Mouse (Mus musculus) heart, embryonic 16.5 days (tissue): Measurements from ENCODE around the gene Flad1. TPM values are rescaled to one million over a fixed set of nuclear protein-coding genes. Genes with fewer than 3 reads are reported as not detected.
A peak's percentile ranks its signal among the peaks of the same experiment; 100 is the strongest.

ENCODE experiments used
- ATAC-seq: fragments of 200-750 bp; cut with Nextera tagmentation; replicated peaks from 2 replicates; pipeline ENCODE4 v1.8.0; 2017; ENCODE audit warnings: moderate number of reproducible peaks; ENCODE audit not compliant: insufficient read depth, low FRiP score; ENCODE audit errors: extremely low read depth
- H3K27ac ChIP-seq: fragments of 300-500 bp; sonication (generic); 2 replicates; pipeline ENCODE4 v1.5.1; 2014; ENCODE audit warnings: mild to moderate bottlenecking, low read length, control low read depth, moderate library complexity
- H3K27me3 ChIP-seq: fragments of 300-500 bp; sonication (generic); 2 replicates; pipeline ENCODE4 v1.6.1; 2014; ENCODE audit warnings: low read length, mixed read lengths; ENCODE audit not compliant: control insufficient read depth, insufficient read depth
- H3K36me3 ChIP-seq: fragments of 300-500 bp; sonication (generic); 2 replicates; pipeline ENCODE4 v1.6.1; 2014; ENCODE audit not compliant: control insufficient read depth, insufficient read depth
- H3K4me1 ChIP-seq: fragments of 300-500 bp; sonication (generic); 2 replicates; pipeline ENCODE4 v1.6.1; 2014; ENCODE audit warnings: low read length, mixed read lengths; ENCODE audit not compliant: control insufficient read depth, insufficient read depth
- H3K4me2 ChIP-seq: fragments of 300-500 bp; sonication (generic); 2 replicates; pipeline ENCODE4 v1.6.1; 2014; ENCODE audit warnings: low read depth, mild to moderate bottlenecking, control low read depth, low read length
- H3K4me3 ChIP-seq: fragments of 300-500 bp; sonication (generic); 2 replicates; pipeline ENCODE4 v1.5.1; 2014; ENCODE audit warnings: mild to moderate bottlenecking, control low read depth, low read length
- H3K9ac ChIP-seq: fragments of 300-500 bp; sonication (generic); 2 replicates; pipeline ENCODE4 v1.6.1; 2014; ENCODE audit warnings: low read length, control low read depth
- H3K9me3 ChIP-seq: fragments of 300-500 bp; sonication (generic); replicated peaks from 2 replicates; pipeline ENCODE4 v1.6.1; 2016; ENCODE audit warnings: low read length; ENCODE audit not compliant: control insufficient read depth
- WGBS: fragments of 180-500 bp; shearing (Covaris S2); extraction: QIAGEN DNeasy Blood & Tissue Kit; methylation state at CpG from one replicate; pipeline ENCODE4 v1.1.7; 2014; 5-methylcytosine and 5-hydroxymethylcytosine counted together
- polyA plus RNA-seq: library from polyadenylated mRNA; unstranded; fragments of >200 nt; fragmentation: Nextera tagmentation; extraction: Ambion mirVana; gene quantifications from 2 replicates; pipeline ENCODE4 v1.2.1, GENCODE M21; 2015

The Flad1 gene
- polyA plus RNA-seq = 38.8 and 41.0 TPM in 2 replicates

DNA sequence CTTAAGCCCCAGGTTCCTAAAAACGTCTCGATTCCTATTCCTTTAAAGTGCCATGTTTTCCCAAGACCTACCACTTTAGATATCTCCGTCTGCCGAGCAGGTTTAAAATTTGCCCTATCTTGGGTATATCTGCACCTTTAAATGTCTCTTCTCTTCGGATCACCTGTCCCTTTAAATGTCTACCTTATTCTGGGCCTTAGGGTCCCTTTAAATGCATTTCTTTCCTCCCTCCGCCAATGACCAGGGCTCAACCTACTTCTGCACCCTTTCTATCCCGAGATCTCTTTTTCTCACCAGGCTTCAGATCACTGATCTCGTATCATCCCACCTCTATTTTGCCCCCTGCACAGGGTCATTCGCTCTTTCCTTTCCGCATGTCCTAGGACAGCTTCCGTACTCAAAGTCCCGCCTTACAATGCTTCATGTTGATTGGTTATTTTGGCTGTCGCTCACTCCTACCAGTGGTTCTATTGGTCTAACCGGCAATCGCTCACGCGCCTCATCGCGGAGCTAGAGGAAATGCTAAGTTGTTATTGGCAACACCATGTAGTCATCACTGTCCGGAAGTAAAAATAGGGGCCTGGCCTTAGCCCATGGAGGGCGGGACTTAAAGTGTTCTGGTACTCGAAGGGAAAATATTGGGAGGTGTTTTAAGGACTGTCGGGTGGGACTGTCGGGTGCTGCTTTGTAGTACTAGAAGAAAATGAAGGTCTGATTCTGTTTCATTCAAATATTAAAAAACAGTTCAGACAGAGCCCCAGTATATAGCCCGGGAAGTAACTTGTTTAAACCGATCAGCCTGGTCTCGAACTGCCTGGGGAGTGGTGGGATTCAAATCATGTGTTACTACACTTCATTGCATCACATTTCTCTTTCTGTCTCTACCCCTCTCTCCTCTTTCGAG is at the start of gene Flad1:
Flad1 (minus strand) TSS at position 381 of the 904 bp plus-strand sequence.
- Histone ChIP-seq H3K9ac (peak within 1 kb of the TSS; percentile 81), H3K27ac (peak within 1 kb of the TSS; percentile 62), H3K4me3 (peak within 1 kb of the TSS; percentile 81), H3K9me3 (no peaks in the 10 kb centered on the region), H3K36me3 (peaks cover 27% of the 10 kb centered on the region), H3K4me2 (peak within 1 kb of the TSS; percentile 85), H3K27me3 (no peaks in the 10 kb centered on the region), H3K4me1 (peaks cover 10% of the 10 kb centered on the region)
- peak; percentile 99 for ATAC-seq
- 5% methylated on average over 28 of the region's 28 CpGs for WGBS

DNA sequence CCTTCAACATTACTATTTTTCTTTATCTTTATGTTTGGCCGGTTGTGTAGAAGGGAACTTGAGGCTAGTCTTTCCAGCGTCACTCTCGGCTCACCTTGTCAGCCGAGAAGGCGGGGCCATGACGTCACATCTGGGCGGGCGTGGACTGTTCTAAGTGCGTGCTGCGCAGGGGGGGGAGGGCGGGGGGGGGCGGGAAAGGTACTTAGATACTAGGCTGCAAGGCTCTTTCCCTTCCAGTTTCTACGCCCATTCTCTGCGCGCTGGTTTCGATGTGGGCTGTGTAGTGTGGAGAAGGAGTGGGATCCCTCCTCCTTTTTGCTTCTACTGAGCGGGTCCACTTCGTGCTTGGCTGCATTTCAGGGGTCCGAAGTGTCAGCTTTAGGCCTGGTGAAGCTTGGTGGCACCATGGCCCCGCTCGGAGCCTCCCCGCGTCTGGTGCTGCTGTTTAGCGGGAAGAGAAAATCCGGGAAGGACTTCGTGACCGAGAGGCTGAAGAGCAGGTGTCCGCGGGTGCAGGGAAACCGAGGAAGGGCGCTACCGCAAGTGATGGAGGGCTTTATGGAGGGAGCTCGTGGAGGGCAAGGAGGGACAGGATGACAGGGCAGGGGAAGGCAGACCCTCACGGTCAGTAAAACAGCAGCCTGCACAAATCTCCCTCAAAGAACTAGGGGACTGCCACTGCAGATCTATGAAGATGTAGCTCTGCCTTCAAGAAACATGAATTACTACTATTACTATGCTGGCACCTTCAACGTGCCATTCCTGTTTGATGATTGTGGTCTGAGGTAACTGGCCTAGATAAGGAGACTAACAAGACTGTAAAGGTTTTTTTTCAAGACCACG is 47.5 kb upstream of the Flad1 start:
- H3K4me1 ChIP-seq = peaks cover 12% of the 10 kb centered on the region
- peak overlapping the region; percentile 79 for H3K27ac ChIP-seq
- H3K4me2 ChIP-seq = peak overlapping the region; percentile 79
- H3K9ac ChIP-seq = peak overlapping the region; percentile 75
- peak overlapping the region; percentile 77 for H3K4me3 ChIP-seq
- no peaks in the 10 kb centered on the region for H3K9me3 ChIP-seq
- no peaks in the 10 kb centered on the region for H3K27me3 ChIP-seq
- no peaks in the 10 kb centered on the region for H3K36me3 ChIP-seq
- peak; percentile 88 for ATAC-seq
- under 1% methylated on average over 35 of the region's 36 CpGs for WGBS

DNA sequence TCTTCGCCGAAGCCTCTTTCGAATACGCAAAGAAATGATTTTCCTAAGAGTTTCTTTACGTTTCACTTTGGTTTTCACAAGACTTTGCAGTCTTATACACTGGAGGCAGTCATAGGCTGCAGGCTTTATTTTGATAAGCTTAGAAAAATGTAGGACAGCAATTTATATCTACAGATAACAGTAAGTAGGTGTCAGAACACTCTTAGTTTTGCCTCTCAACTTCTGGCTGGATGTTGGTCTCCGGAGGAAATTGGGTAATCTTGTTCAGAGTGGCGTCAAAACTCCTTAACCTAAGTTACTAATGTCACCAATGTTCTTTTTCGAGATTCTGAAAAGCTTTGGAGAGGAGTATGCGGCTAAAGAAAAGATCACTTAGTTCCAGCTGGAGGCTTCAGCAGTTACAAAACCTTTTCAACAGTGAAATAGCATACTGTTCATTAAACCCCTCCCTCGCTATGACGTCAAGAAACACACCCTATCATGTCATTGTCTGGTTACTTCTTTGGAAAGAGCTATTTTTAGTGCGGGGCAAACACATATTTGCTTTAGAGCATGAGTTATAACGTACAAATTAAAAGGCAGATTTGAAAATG is 46.8 kb upstream of the Flad1 start:
- peak overlapping the region; percentile 77 for H3K4me3 ChIP-seq
- 38% methylated on average over 13 of the region's 13 CpGs for WGBS
- ATAC-seq = peak; percentile 33; the same call in 1 of the 2 replicates
- no peaks in the 10 kb centered on the region for H3K27me3 ChIP-seq
- H3K4me1 ChIP-seq = peaks cover 12% of the 10 kb centered on the region
- no peaks in the 10 kb centered on the region for H3K9me3 ChIP-seq
- H3K9ac ChIP-seq = peak overlapping the region; percentile 75
- H3K4me2 ChIP-seq = peak overlapping the region; percentile 79
- H3K36me3 ChIP-seq = no peaks in the 10 kb centered on the region
- peak overlapping the region; percentile 79 for H3K27ac ChIP-seq

DNA sequence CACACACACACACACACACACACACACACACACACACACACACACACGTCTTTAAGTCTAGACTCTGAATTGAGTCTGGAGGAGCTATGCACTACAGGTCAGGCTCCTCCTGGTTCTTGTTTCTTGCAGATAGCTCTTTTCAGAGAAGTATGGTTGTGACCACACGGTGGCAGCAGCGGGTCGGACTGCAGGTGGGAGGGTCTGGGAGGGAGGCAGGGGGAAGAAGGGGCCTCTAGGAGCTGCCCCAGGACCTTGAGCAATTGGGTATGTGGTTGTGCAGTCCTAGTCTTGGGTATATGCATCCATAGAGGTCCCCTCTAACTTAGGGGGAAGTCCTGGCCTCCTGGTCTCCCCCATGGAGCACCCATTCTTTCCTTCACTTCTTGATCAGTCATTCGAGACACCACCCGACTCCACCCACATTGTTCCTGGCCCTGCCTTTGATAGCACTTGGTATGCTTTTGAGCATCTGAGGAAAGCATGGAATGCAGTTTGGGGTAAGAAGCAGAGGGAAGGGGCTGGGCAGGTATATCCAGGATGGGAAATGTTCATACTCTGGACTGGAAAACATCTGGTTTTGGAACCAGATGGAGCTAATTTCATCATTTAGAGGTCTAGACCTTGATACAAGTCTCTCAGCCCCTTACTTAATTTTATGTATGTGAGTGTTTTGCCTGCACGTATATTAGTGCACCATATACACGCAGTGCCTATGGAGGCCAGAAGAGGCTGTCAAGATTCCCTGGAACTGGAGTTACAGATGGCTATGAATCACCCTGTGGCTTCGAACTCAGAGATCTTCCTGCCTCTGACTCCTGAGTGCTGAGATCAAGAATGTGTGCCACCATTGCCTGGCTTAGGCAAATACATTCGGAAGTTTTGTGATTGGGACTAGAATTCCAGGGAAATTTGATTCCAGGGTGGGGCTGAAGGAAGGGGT is 45.3 kb upstream of the Flad1 start:
- peaks cover 12% of the 10 kb centered on the region for H3K4me1 ChIP-seq
- H3K4me3 ChIP-seq = no peak overlapping the region
- H3K4me2 ChIP-seq = no peak overlapping the region
- no peak overlapping the region for H3K27ac ChIP-seq
- no peaks in the 10 kb centered on the region for H3K9me3 ChIP-seq
- no peak overlapping the region for H3K9ac ChIP-seq
- no peak for ATAC-seq
- no peaks in the 10 kb centered on the region for H3K27me3 ChIP-seq
- 37% methylated on average over 10 of the region's 10 CpGs for WGBS
- H3K36me3 ChIP-seq = no peaks in the 10 kb centered on the region

DNA sequence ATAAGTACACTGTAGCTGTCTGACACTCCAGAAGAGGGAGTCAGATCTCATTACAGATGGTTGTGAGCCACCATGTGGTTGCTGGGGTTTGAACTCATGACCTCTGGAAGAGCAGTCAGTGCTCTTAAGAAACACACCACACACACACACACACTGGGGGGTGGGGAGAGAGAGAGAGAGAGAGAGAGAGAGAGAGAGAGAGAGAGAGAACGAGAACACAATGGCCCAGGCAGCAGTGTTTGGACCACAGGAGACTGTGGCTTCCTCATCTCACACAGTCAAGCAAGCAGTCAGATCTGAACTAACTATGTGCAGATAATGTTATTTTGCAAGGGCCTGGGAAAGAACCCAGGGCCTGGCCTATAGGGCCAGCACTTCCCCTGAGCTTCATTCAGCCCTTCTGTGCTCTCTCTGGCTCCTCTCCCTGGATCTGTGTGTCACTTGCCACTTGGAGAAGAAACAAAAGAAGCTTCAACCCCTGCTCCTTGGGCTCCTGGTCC is 44.2 kb upstream of the Flad1 start:
- H3K4me2 ChIP-seq = no peak overlapping the region
- WGBS = 60% methylated on average over 1 of the region's 1 CpGs
- ATAC-seq = no peak
- H3K4me3 ChIP-seq = no peak overlapping the region
- H3K27ac ChIP-seq = no peak overlapping the region
- H3K9ac ChIP-seq = no peak overlapping the region
- no peaks in the 10 kb centered on the region for H3K9me3 ChIP-seq
- H3K4me1 ChIP-seq = peaks cover 13% of the 10 kb centered on the region
- no peaks in the 10 kb centered on the region for H3K27me3 ChIP-seq
- no peaks in the 10 kb centered on the region for H3K36me3 ChIP-seq

DNA sequence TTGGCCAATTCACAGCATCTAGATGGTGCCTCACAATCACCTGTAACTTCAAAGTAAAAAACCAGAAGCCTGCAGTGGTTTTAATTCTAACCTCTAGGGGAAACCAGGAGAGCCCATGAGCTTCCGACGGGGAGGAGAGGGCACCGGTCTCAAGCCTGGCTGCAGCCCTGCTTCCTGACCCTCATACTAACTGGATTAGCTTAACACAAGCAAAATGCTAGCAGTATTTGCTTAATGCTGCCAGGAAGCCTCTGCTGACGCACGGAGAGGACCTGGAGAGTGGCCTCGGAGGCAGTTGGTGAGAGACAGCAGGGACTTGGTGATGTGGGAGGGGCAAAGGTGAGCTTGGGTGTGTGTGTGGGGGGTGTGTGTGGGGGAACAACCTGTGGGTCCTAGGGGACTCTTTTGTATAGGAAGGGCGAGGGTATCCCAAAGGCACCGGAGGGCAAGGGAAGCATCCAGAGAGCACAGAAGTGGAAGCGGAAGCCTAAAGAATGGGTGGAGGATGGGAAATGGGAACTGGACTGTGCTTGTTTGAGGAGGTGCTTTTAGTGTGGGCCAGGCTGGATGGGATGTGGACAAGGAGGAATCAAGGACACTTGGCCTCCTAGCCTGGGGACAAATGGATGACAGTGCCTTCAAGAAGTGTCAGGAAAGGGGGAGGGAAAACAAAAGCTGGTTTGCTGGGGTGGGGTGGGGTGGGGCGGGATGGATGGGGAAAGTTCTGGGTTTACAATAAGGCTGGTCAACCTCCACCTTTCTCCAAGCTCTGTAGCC is 42.9 kb upstream of the Flad1 start, which contains the start of gene Pmvk:
Pmvk (plus strand) TSS at position 141 of the 777 bp plus-strand sequence.
- H3K9me3 ChIP-seq = no peaks in the 10 kb centered on the region
- H3K36me3 ChIP-seq = no peaks in the 10 kb centered on the region
- H3K4me3 ChIP-seq = no peak within 1 kb of the TSS
- no peak within 1 kb of the TSS for H3K4me2 ChIP-seq
- WGBS = 57% methylated on average over 10 of the region's 10 CpGs
- no peak within 1 kb of the TSS for H3K9ac ChIP-seq
- H3K4me1 ChIP-seq = peaks cover 13% of the 10 kb centered on the region
- H3K27ac ChIP-seq = no peak within 1 kb of the TSS
- no peak for ATAC-seq
- H3K27me3 ChIP-seq = no peaks in the 10 kb centered on the region

DNA sequence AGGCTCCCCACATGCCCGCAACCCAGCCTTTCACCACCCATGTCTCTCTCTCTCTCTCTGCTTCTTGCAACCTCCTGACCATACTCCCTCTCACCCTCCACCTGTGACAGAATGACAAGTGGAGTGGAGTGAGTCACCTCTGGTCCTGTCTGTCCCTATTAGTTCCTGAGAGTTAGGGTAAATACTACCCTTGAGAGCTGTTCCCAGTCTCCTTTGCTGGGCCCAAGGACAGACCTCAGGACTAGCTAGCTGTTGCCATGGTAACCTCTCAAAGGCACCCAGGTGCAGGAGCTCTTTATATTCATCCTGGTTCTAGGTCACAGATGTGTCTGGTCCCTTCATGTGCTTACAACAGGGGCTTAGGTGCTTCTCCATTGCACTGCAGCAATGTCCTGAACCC is 40.2 kb upstream of the Flad1 start:
- Histone ChIP-seq H3K9me3 (no peaks in the 10 kb centered on the region), H3K36me3 (peaks cover 5% of the 10 kb centered on the region), H3K9ac (no peak overlapping the region), H3K4me3 (no peak overlapping the region), H3K4me2 (no peak overlapping the region), H3K27ac (no peak overlapping the region), H3K27me3 (no peaks in the 10 kb centered on the region), H3K4me1 (peaks cover 22% of the 10 kb centered on the region)
- ATAC-seq = no peak
- 74% methylated on average over 1 of the region's 1 CpGs for WGBS
